Mouse (Mus musculus): Measurements from ENCODE around the gene Gprc5d. TPM values are rescaled to one million over a fixed set of nuclear protein-coding genes. Genes with fewer than 3 reads are reported as not detected.

Gene Gprc5d
- total and polyA plus RNA-seq, 2 experiments from 2014 or later = not detected

- no peaks in the 10 kb centered on the region for H3K9me3 ChIP-seq (ENCODE audit: low read length)
- 90% methylated on average over 8 of the region's 8 CpGs for WGBS
- no peaks in the 10 kb centered on the region for H3K27me3 ChIP-seq (ENCODE audit: insufficient read depth, low read length)
- H3K4me2 ChIP-seq (ENCODE audit: low read depth, low read length) = no peak overlapping the region
- no peaks in the 10 kb centered on the region for H3K36me3 ChIP-seq (ENCODE audit: insufficient read depth, low read length)
- ATAC-seq = no peak
- peaks cover 6% of the 10 kb centered on the region for H3K4me1 ChIP-seq (ENCODE audit: insufficient read depth, low read length)
- TF ChIP-seq CTCF (IDR thresholded peaks at IDR 0.05; ENCODE audit: low read depth) = no peak
- no peak overlapping the region for H3K4me3 ChIP-seq (ENCODE audit: low read length)
- no peak for DNase-seq (ENCODE audit: low spot score)
- no peak overlapping the region for H3K27ac ChIP-seq
- H3K9ac ChIP-seq (replicated peaks; ENCODE audit: low read length) = no peak overlapping the region
These were observed 1.6 kb downstream of the Gprc5d start for GRCm38 (mm10) chr6:135116479-135116878.

DNA sequence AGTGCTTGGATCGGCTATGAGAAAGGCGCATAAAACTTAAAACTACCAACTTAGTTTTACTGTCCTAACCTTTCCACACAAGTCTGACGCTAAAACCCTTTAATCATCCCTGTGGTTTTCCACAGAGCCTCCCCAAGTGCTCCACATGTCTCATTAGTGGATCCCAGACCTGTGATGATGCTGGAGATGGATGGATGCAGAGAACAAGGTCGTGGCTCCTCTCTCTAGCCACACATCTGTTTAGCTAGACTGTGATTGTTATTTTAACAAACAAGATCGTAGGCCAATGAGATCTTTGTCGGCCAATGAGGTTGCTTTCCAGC, 5.0 kb downstream of the Gprc5d start:
- TF ChIP-seq CTCF (IDR thresholded peaks at IDR 0.05; ENCODE audit: low read depth) = no peak
- Histone ChIP-seq H3K36me3 (ENCODE audit: insufficient read depth, low read length) (no peaks in the 10 kb centered on the region), H3K4me3 (ENCODE audit: low read length) (no peak overlapping the region), H3K4me2 (ENCODE audit: low read depth, low read length) (no peak overlapping the region), H3K9me3 (ENCODE audit: low read length) (no peaks in the 10 kb centered on the region), H3K4me1 (ENCODE audit: insufficient read depth, low read length) (peaks cover 6% of the 10 kb centered on the region), H3K9ac (replicated peaks; ENCODE audit: low read length) (no peak overlapping the region), H3K27ac (no peak overlapping the region), H3K27me3 (ENCODE audit: insufficient read depth, low read length) (no peaks in the 10 kb centered on the region)
- no peak for DNase-seq (ENCODE audit: low spot score)
- ATAC-seq = no peak
- 11% methylated on average over 6 of the region's 6 CpGs for whole genome bisulfite sequencing

DNA sequence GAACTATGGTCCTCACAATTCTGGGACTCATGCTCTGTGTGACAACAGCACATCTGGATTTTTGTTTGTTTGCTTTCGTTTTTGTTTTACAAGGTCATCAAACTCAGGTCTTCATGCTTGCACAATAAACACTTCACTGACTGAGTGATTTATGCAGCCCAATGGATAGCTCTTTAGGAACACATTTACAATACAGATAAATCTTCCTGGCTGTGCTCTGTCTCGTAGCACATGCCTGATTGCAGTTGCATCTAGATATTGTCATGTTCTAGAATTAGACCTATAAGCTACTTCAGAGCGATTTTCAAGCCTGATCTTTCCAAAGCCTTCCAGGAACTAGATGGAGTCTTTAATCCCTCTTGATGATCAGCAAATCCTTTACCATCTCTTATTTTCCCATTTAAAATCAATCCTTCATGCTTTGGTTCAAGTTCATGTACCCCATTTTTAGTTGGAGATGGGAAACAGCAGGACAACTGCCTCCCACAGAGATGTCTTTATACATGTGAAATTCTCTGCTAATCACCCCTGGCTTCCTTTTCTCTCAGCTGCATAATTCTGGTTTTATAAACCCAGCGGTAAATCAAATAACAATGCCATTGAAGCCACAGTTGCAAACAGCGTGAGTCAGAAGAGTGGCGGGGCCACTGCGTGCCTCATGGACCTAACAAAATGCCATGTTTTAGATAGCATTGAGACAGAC, 5.5 kb downstream of the Gprc5d start:
- no peak overlapping the region for H3K4me3 ChIP-seq (ENCODE audit: low read length)
- H3K27ac ChIP-seq = no peak overlapping the region
- DNase-seq (ENCODE audit: low spot score) (peak; percentile 18), ATAC-seq (no peak)
- H3K4me1 ChIP-seq (ENCODE audit: insufficient read depth, low read length) = peaks cover 6% of the 10 kb centered on the region
- H3K9ac ChIP-seq (replicated peaks; ENCODE audit: low read length) = no peak overlapping the region
- no peaks in the 10 kb centered on the region for H3K27me3 ChIP-seq (ENCODE audit: insufficient read depth, low read length)
- no peaks in the 10 kb centered on the region for H3K9me3 ChIP-seq (ENCODE audit: low read length)
- no peak overlapping the region for H3K4me2 ChIP-seq (ENCODE audit: low read depth, low read length)
- WGBS = 11% methylated on average over 7 of the region's 7 CpGs
- no peaks in the 10 kb centered on the region for H3K36me3 ChIP-seq (ENCODE audit: insufficient read depth, low read length)
- no peak for TF ChIP-seq CTCF (IDR thresholded peaks at IDR 0.05; ENCODE audit: low read depth)

GRCm38 (mm10) chr6:135107014-135107413, 11.1 kb downstream of the Gprc5d start:
- DNase-seq (ENCODE audit: low spot score) (no peak), ATAC-seq (no peak)
- Histone ChIP-seq H3K27ac (no peak overlapping the region), H3K4me1 (ENCODE audit: insufficient read depth, low read length) (no peaks in the 10 kb centered on the region), H3K36me3 (ENCODE audit: insufficient read depth, low read length) (no peaks in the 10 kb centered on the region), H3K27me3 (ENCODE audit: insufficient read depth, low read length) (no peaks in the 10 kb centered on the region), H3K4me3 (ENCODE audit: low read length) (no peak overlapping the region), H3K9me3 (ENCODE audit: low read length) (no peaks in the 10 kb centered on the region), H3K4me2 (ENCODE audit: low read depth, low read length) (no peak overlapping the region), H3K9ac (replicated peaks; ENCODE audit: low read length) (no peak overlapping the region)
- no peak for TF ChIP-seq CTCF (IDR thresholded peaks at IDR 0.05; ENCODE audit: low read depth)
- WGBS = 90% methylated on average over 6 of the region's 6 CpGs

- H3K36me3 ChIP-seq (ENCODE audit: insufficient read depth, low read length) = no peaks in the 10 kb centered on the region
- no peak for DNase-seq (ENCODE audit: low spot score)
- no peaks in the 10 kb centered on the region for H3K9me3 ChIP-seq (ENCODE audit: low read length)
- no peak overlapping the region for H3K4me3 ChIP-seq (ENCODE audit: low read length)
- no peaks in the 10 kb centered on the region for H3K27me3 ChIP-seq (ENCODE audit: insufficient read depth, low read length)
- 84% methylated on average over 5 of the region's 5 CpGs for WGBS
- H3K27ac ChIP-seq = no peak overlapping the region
- ATAC-seq = no peak
- no peaks in the 10 kb centered on the region for H3K4me1 ChIP-seq (ENCODE audit: insufficient read depth, low read length)
- no peak for TF ChIP-seq CTCF (IDR thresholded peaks at IDR 0.05; ENCODE audit: low read depth)
- H3K4me2 ChIP-seq (ENCODE audit: low read depth, low read length) = no peak overlapping the region
- no peak overlapping the region for H3K9ac ChIP-seq (replicated peaks; ENCODE audit: low read length)
These were observed 15.3 kb downstream of the Gprc5d start for GRCm38 (mm10) chr6:135102736-135103303.

DNA sequence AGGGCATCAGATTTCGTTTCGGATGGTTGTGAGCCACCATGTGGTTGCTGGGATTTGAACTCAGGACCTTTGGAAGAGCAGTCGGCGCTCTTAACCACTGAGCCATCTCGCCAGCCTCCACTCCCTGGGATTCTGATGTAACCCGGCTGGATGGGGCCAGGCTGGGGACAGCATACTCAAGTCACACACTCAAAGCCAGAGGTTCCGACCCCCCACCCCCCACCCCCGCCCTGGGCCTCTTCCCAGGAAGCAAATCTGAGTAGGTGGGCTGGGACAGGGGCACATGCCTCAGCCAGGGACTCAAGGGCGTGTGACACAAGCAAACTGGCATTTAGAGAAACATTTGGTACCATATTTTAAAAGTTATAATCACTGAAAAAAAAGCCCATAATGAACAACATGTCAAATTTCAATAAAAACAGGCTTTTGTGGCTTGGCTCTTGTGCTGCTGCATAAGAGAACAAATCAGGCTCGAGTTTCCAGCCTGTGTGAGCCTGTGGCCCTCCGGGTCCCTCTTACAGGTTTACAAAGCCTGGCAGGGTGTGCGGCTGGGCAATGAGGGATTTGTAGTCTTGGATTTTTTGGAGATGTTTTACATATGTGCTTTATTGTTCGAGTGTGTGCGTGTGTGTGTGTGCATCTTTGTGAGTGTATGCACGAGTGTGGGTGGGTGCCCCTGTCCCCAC, 17.2 kb downstream of the Gprc5d start:
- no peaks in the 10 kb centered on the region for H3K27me3 ChIP-seq (ENCODE audit: insufficient read depth, low read length)
- ATAC-seq = no peak
- no peak overlapping the region for H3K27ac ChIP-seq
- DNase-seq (ENCODE audit: low spot score) = no peak
- H3K4me1 ChIP-seq (ENCODE audit: insufficient read depth, low read length) = no peaks in the 10 kb centered on the region
- 81% methylated on average over 15 of the region's 15 CpGs for WGBS
- H3K9me3 ChIP-seq (ENCODE audit: low read length) = no peaks in the 10 kb centered on the region
- H3K4me3 ChIP-seq (ENCODE audit: low read length) = no peak overlapping the region
- no peak overlapping the region for H3K4me2 ChIP-seq (ENCODE audit: low read depth, low read length)
- H3K9ac ChIP-seq (replicated peaks; ENCODE audit: low read length) = no peak overlapping the region
- no peak for TF ChIP-seq CTCF (IDR thresholded peaks at IDR 0.05; ENCODE audit: low read depth)
- no peaks in the 10 kb centered on the region for H3K36me3 ChIP-seq (ENCODE audit: insufficient read depth, low read length)
